Mouse (Mus musculus) neural tube, embryonic 15.5 days (tissue): ENCODE measurements around the gene Acot11. TPM values are rescaled to one million over a fixed set of nuclear protein-coding genes. Genes with fewer than 3 reads are reported as not detected.

Experiments
- ATAC-seq: fragments of 200-750 bp; cut with Nextera tagmentation; 2 replicates; pipeline ENCODE4 v1.8.0; 2017; ENCODE audit warnings: mild to moderate bottlenecking, moderate TSS enrichment, moderate library complexity; ENCODE audit not compliant: low FRiP score
- H3K27ac ChIP-seq: fragments of 300-500 bp; sonication (generic); replicated peaks from 2 replicates; pipeline ENCODE4 v1.5.1; 2015; ENCODE audit warnings: mild to moderate bottlenecking, inconsistent platforms
- H3K27me3 ChIP-seq: fragments of 300-500 bp; sonication (generic); replicated peaks from 2 replicates; pipeline ENCODE4 v1.6.1; 2015; ENCODE audit warnings: inconsistent platforms
- H3K36me3 ChIP-seq: fragments of 300-500 bp; sonication (generic); 2 replicates; pipeline ENCODE4 v1.6.1; 2015; ENCODE audit warnings: inconsistent platforms
- H3K4me1 ChIP-seq: fragments of 300-500 bp; sonication (generic); 2 replicates; pipeline ENCODE4 v1.6.1; 2015; ENCODE audit warnings: inconsistent platforms
- H3K4me2 ChIP-seq: fragments of 300-500 bp; sonication (generic); 2 replicates; pipeline ENCODE4 v1.6.1; 2015; ENCODE audit warnings: inconsistent platforms, mild to moderate bottlenecking, moderate library complexity
- H3K4me3 ChIP-seq: fragments of 300-500 bp; sonication (generic); replicated peaks from 2 replicates; pipeline ENCODE4 v1.5.1; 2015; ENCODE audit warnings: mild to moderate bottlenecking, inconsistent platforms
- H3K9ac ChIP-seq: fragments of 300-500 bp; sonication (generic); replicated peaks from 2 replicates; pipeline ENCODE4 v1.6.1; 2015; ENCODE audit warnings: mild to moderate bottlenecking, inconsistent platforms
- H3K9me3 ChIP-seq: fragments of 300-500 bp; sonication (generic); replicated peaks from 2 replicates; pipeline ENCODE4 v1.6.1; 2016; ENCODE audit warnings: inconsistent platforms
- WGBS: fragments of 180-500 bp; shearing (Covaris S2); methylation state at CpG from one replicate; pipeline ENCODE4 v1.1.7; 2015; ENCODE audit warnings: mixed read lengths; 5-methylcytosine and 5-hydroxymethylcytosine counted together
- polyA plus RNA-seq: library from polyadenylated mRNA; unstranded; fragments of >200 nt; fragmentation: Nextera tagmentation; extraction: Ambion mirVana; gene quantifications from 2 replicates; pipeline ENCODE4 v1.2.1, GENCODE M21; 2015

Gene Acot11
- polyA plus RNA-seq, 1 experiment from 2014 or later, result 2.4 TPM

- ATAC-seq, result 0 out of 2 replicates have a peak, but pooled peaks have one; percentile 7
- peak overlapping the region; percentile 36; the same call in 1 of the 2 replicates for H3K4me2 ChIP-seq
These were observed 96.8 kb downstream of the Acot11 start for GRCm38 (mm10) chr4:106707957-106708356.

GRCm38 (mm10) chr4:106705096-106705665, 99.6 kb downstream of the Acot11 start:
- no peak overlapping the region for H3K9ac ChIP-seq
- H3K9me3 ChIP-seq, result no peaks in the 10 kb centered on the region
- H3K36me3 ChIP-seq, result no peaks in the 10 kb centered on the region
- peaks cover 42% of the 10 kb centered on the region for H3K4me1 ChIP-seq
- no peak overlapping the region for H3K4me3 ChIP-seq
- no peaks in the 10 kb centered on the region for H3K27me3 ChIP-seq
- ATAC-seq, result no peak
- H3K27ac ChIP-seq, result peak overlapping the region; percentile 75
- no peak overlapping the region for H3K4me2 ChIP-seq
- WGBS, result 24% methylated on average over 8 of the region's 8 CpGs

More at GRCm38 (mm10) chr4:106707957-106708356, 96.8 kb downstream of the Acot11 start:
- Histone ChIP-seq H3K4me3 (no peak overlapping the region), H3K27ac (no peak overlapping the region), H3K9ac (no peak overlapping the region), H3K4me1 (peaks cover 20% of the 10 kb centered on the region), H3K27me3 (no peaks in the 10 kb centered on the region), H3K36me3 (no peaks in the 10 kb centered on the region), H3K9me3 (no peaks in the 10 kb centered on the region)
- WGBS, result 38% methylated on average over 5 of the region's 5 CpGs

- Histone ChIP-seq H3K27me3 (no peaks in the 10 kb centered on the region), H3K4me1 (peaks cover 48% of the 10 kb centered on the region), H3K36me3 (no peaks in the 10 kb centered on the region), H3K9ac (no peak overlapping the region), H3K9me3 (no peaks in the 10 kb centered on the region), H3K27ac (peak overlapping the region; percentile 75), H3K4me2 (no peak overlapping the region), H3K4me3 (no peak overlapping the region)
- ATAC-seq, result peak; percentile 52
- 31% methylated on average over 11 of the region's 11 CpGs for WGBS
These were observed 100.4 kb downstream of the Acot11 start for GRCm38 (mm10) chr4:106704416-106704815.

- Histone ChIP-seq H3K4me2 (no peak overlapping the region), H3K27me3 (no peaks in the 10 kb centered on the region), H3K9me3 (no peaks in the 10 kb centered on the region), H3K4me3 (no peak overlapping the region), H3K36me3 (no peaks in the 10 kb centered on the region), H3K9ac (no peak overlapping the region), H3K27ac (peak overlapping the region; percentile 75), H3K4me1 (peaks cover 48% of the 10 kb centered on the region)
- 76% methylated on average over 10 of the region's 10 CpGs for WGBS
- ATAC-seq, result no peak
These were observed 100.8 kb downstream of the Acot11 start for GRCm38 (mm10) chr4:106703956-106704355.

GRCm38 (mm10) chr4:106700798-106701197, 104.0 kb downstream of the Acot11 start:
- H3K36me3 ChIP-seq, result no peaks in the 10 kb centered on the region
- H3K4me3 ChIP-seq, result no peak overlapping the region
- peak overlapping the region; percentile 34 for H3K4me2 ChIP-seq
- ATAC-seq, result peak; percentile 26; the same call in 1 of the 2 replicates
- peaks cover 48% of the 10 kb centered on the region for H3K4me1 ChIP-seq
- no peaks in the 10 kb centered on the region for H3K27me3 ChIP-seq
- 15% methylated on average over 4 of the region's 4 CpGs for WGBS
- peak overlapping the region; percentile 66 for H3K27ac ChIP-seq
- H3K9ac ChIP-seq, result 0 out of 2 replicates have a peak overlapping the region, but pooled peaks have one; percentile 17
- no peaks in the 10 kb centered on the region for H3K9me3 ChIP-seq

- Histone ChIP-seq H3K27me3 (no peaks in the 10 kb centered on the region), H3K4me2 (peak overlapping the region; percentile 9; the same call in 1 of the 2 replicates), H3K27ac (peak overlapping the region; percentile 66), H3K4me1 (peaks cover 41% of the 10 kb centered on the region), H3K9ac (0 out of 2 replicates have a peak overlapping the region, but pooled peaks have one; percentile 20), H3K4me3 (no peak overlapping the region), H3K9me3 (no peaks in the 10 kb centered on the region), H3K36me3 (no peaks in the 10 kb centered on the region)
- peak; percentile 39; the same call in 1 of the 2 replicates for ATAC-seq
- WGBS, result 19% methylated on average over 9 of the region's 9 CpGs
These were observed 104.8 kb downstream of the Acot11 start for GRCm38 (mm10) chr4:106699989-106700388.

Other genes starting within 250 kb of the Acot11 start
- gene Dhcr24, start 244.0 kb downstream of the Acot11 start, polyA plus RNA-seq, result 4.6 and 4.8 TPM in 2 replicates
- gene Lexm, start 187.8 kb downstream of the Acot11 start, polyA plus RNA-seq, result not detected in 2 replicates
- 2.0 and 2.2 TPM in 2 replicates for gene Ttc22, start 182.6 kb downstream of the Acot11 start, polyA plus RNA-seq
- gene Pars2, start 153.9 kb downstream of the Acot11 start, polyA plus RNA-seq, result 8.8 and 10.1 TPM in 2 replicates
- gene Ttc4, start 126.1 kb downstream of the Acot11 start, polyA plus RNA-seq, result 134 and 149 TPM in 2 replicates
- 0.33 and 0.38 TPM in 2 replicates for gene Mroh7, start 74.1 kb downstream of the Acot11 start, polyA plus RNA-seq
- 0.10 TPM in 1 of 2 replicates, not detected in the other for gene Fam151a, start 71.1 kb downstream of the Acot11 start, polyA plus RNA-seq
- 118 and 130 TPM in 2 replicates for gene Ssbp3, start 105.7 kb upstream of the Acot11 start, polyA plus RNA-seq